ENCODE assay signal across 19 mouse cellular contexts in the genomic region with DNA sequence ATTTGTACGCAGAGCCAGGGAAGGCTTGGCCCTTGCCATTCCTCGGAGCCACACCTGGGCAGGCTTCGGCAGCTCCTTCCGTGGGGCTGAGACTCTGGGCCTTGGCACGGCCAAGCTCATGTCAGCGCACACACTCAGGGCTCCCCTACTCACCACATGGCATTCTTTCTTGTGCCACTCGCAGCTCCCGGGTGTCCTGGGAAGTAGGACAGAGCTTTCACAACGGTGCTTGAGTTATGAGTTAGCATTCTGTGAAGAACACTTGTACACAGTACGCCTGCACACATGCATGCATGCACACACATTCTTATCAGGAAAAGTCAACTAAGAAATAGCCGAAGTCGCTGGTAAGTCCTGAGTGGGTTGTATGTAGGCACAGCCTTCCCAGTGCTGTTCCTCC. TPM values are rescaled to one million over a fixed set of nuclear protein-coding genes. Genes with fewer than 3 reads are reported as not detected.
DNase-seq lines count a peak whose midpoint lies in the region; ATAC-seq and TF ChIP-seq lines count a peak whose summit lies in the region.
"Had no signal": no experiment of that assay in that cellular context is flagged by ENCODE, and none has a peak within 500 bp of the region (broad histone marks: within the 10 kb centered on the region; RNA-seq: fewer than 3 reads in every experiment).

No protein-coding gene starts in this region.

- no peaks in the 10 kb centered on the region for H3K36me3 ChIP-seq in forebrain, postnatal 0 days (ENCODE audit: insufficient read depth)
- H3K36me3 ChIP-seq in forebrain, embryonic 11.5 days (ENCODE audit: control insufficient read depth, insufficient read depth, low read length), result no peaks in the 10 kb centered on the region
- H3K36me3 ChIP-seq in hindbrain, embryonic 13.5 days, result peaks cover 4% of the 10 kb centered on the region; the same call in 1 of the 2 replicates
- H3K36me3 ChIP-seq in hindbrain, embryonic 11.5 days (ENCODE audit: control insufficient read depth, insufficient read depth, low read length), result no peaks in the 10 kb centered on the region
- H3K36me3 ChIP-seq in neural tube, embryonic 13.5 days, result no peaks in the 10 kb centered on the region
- H3K36me3 ChIP-seq in stomach, postnatal 0 days (ENCODE audit: control insufficient read depth, insufficient read depth, low read length), result no peaks in the 10 kb centered on the region
- H3K36me3 ChIP-seq: midbrain, embryonic 12.5 days had no signal

- H3K4me2 ChIP-seq in forebrain, postnatal 0 days (ENCODE audit: low read depth), result no peak overlapping the region
- no peak overlapping the region for H3K4me2 ChIP-seq in forebrain, embryonic 11.5 days (ENCODE audit: low read depth, low read length, severe bottlenecking)
- no peak overlapping the region for H3K4me2 ChIP-seq in hindbrain, embryonic 13.5 days
- H3K4me2 ChIP-seq in hindbrain, embryonic 11.5 days (replicated peaks; ENCODE audit: low read depth, low read length), result no peak overlapping the region
- H3K4me2 ChIP-seq in neural tube, embryonic 13.5 days, result no peak overlapping the region
- no peak overlapping the region for H3K4me2 ChIP-seq in stomach, postnatal 0 days (replicated peaks; ENCODE audit: low read depth)
- H3K4me2 ChIP-seq: limb, embryonic 12.5 days; midbrain, embryonic 12.5 days had no signal

- WGBS in forebrain, postnatal 0 days, result 66% methylated on average over 12 of the region's 12 CpGs
- 88% methylated on average over 12 of the region's 12 CpGs for WGBS in forebrain, embryonic 11.5 days
- 82% methylated on average over 12 of the region's 12 CpGs for WGBS in hindbrain, embryonic 13.5 days
- 88% methylated on average over 12 of the region's 12 CpGs for WGBS in hindbrain, embryonic 11.5 days
- 77% methylated on average over 12 of the region's 12 CpGs for WGBS in neural tube, embryonic 13.5 days
- WGBS in stomach, postnatal 0 days, result 48% methylated on average over 12 of the region's 12 CpGs

- H3K9me3 ChIP-seq in forebrain, postnatal 0 days (ENCODE audit: low read length), result no peaks in the 10 kb centered on the region
- no peaks in the 10 kb centered on the region for H3K9me3 ChIP-seq in forebrain, embryonic 11.5 days (ENCODE audit: control insufficient read depth, low read length)
- H3K9me3 ChIP-seq in hindbrain, embryonic 13.5 days, result no peaks in the 10 kb centered on the region
- H3K9me3 ChIP-seq in hindbrain, embryonic 11.5 days (ENCODE audit: control insufficient read depth, low read length), result no peaks in the 10 kb centered on the region
- no peaks in the 10 kb centered on the region for H3K9me3 ChIP-seq in neural tube, embryonic 13.5 days
- no peaks in the 10 kb centered on the region for H3K9me3 ChIP-seq in stomach, postnatal 0 days (ENCODE audit: control insufficient read depth, low read length)
- H3K9me3 ChIP-seq: limb, embryonic 12.5 days; midbrain, embryonic 12.5 days had no signal

- no peak overlapping the region for H3K4me3 ChIP-seq in forebrain, postnatal 0 days (ENCODE audit: low read depth, low read length)
- H3K4me3 ChIP-seq in forebrain, embryonic 11.5 days (ENCODE audit: low read depth, low read length), result no peak overlapping the region
- no peak overlapping the region for H3K4me3 ChIP-seq in hindbrain, embryonic 13.5 days
- no peak overlapping the region for H3K4me3 ChIP-seq in hindbrain, embryonic 11.5 days (ENCODE audit: low read depth, low read length)
- no peak overlapping the region for H3K4me3 ChIP-seq in neural tube, embryonic 13.5 days
- no peak overlapping the region for H3K4me3 ChIP-seq in stomach, postnatal 0 days (ENCODE audit: low read depth, low read length)
- H3K4me3 ChIP-seq: erythroblast, embryonic 14.5 days; limb, embryonic 12.5 days; midbrain, embryonic 12.5 days had no signal

- H3K4me1 ChIP-seq in forebrain, postnatal 0 days (ENCODE audit: insufficient read depth), result peaks cover 55% of the 10 kb centered on the region
- peaks cover 47% of the 10 kb centered on the region for H3K4me1 ChIP-seq in forebrain, embryonic 11.5 days (replicated peaks; ENCODE audit: control insufficient read depth, insufficient read depth, low read length)
- H3K4me1 ChIP-seq in hindbrain, embryonic 13.5 days (replicated peaks), result peaks cover 96% of the 10 kb centered on the region
- peaks cover 18% of the 10 kb centered on the region; the same call in 1 of the 2 replicates for H3K4me1 ChIP-seq in hindbrain, embryonic 11.5 days (replicated peaks; ENCODE audit: control insufficient read depth, insufficient read depth, low read length)
- H3K4me1 ChIP-seq in neural tube, embryonic 13.5 days (replicated peaks), result peaks cover 98% of the 10 kb centered on the region
- H3K4me1 ChIP-seq in stomach, postnatal 0 days (replicated peaks; ENCODE audit: control insufficient read depth, insufficient read depth), result peaks cover 16% of the 10 kb centered on the region

- 0 out of 2 replicates have a peak overlapping the region, but pooled peaks have one; percentile 22 for H3K27ac ChIP-seq in forebrain, postnatal 0 days (ENCODE audit: low read depth, low read length)
- H3K27ac ChIP-seq in forebrain, embryonic 11.5 days (ENCODE audit: low read depth, low read length), result no peak overlapping the region
- H3K27ac ChIP-seq in hindbrain, embryonic 13.5 days, result peak overlapping the region; percentile 35; the same call in 1 of the 2 replicates
- no peak overlapping the region for H3K27ac ChIP-seq in hindbrain, embryonic 11.5 days (ENCODE audit: low read depth, low read length)
- H3K27ac ChIP-seq in neural tube, embryonic 13.5 days (replicated peaks), result peak overlapping the region; percentile 29; the same call in 1 of the 2 replicates
- peak overlapping the region; percentile 31; the same call in 1 of the 2 replicates for H3K27ac ChIP-seq in stomach, postnatal 0 days (replicated peaks)
- H3K27ac ChIP-seq: midbrain, embryonic 12.5 days had no signal

- DNase-seq in forebrain, postnatal 0 days, result no peak
- no peak for DNase-seq in forebrain, embryonic 11.5 days (ENCODE audit: low spot score)
- DNase-seq in hindbrain, embryonic 11.5 days (ENCODE audit: low spot score), result no peak
- no peak for DNase-seq in neural tube, embryonic 10.5 days (ENCODE audit: extremely low spot score, low spot score)
- no peak for DNase-seq in stomach, postnatal 0 days (ENCODE audit: low spot score)
- no peak for DNase-seq in gastrocnemius, adult 8-10 months (ENCODE audit: low spot score in 2 of 2)
- DNase-seq: adrenal gland, adult 2 months; cerebellum, adult 9-10 months; embryo, embryonic 11 days; heart, postnatal 14 days; kidney, adult 11 months; kidney, postnatal 36 days; layer of hippocampus, postnatal 36 days; liver, postnatal 0 days had no signal

- no peaks in the 10 kb centered on the region for H3K27me3 ChIP-seq in forebrain, postnatal 0 days (ENCODE audit: insufficient read depth, low read length)
- no peaks in the 10 kb centered on the region for H3K27me3 ChIP-seq in forebrain, embryonic 11.5 days (ENCODE audit: control insufficient read depth, insufficient read depth, low read length)
- no peaks in the 10 kb centered on the region for H3K27me3 ChIP-seq in hindbrain, embryonic 13.5 days
- H3K27me3 ChIP-seq in hindbrain, embryonic 11.5 days (ENCODE audit: control insufficient read depth, insufficient read depth, low read length), result no peaks in the 10 kb centered on the region
- no peaks in the 10 kb centered on the region for H3K27me3 ChIP-seq in neural tube, embryonic 13.5 days
- no peaks in the 10 kb centered on the region for H3K27me3 ChIP-seq in stomach, postnatal 0 days (ENCODE audit: control insufficient read depth, insufficient read depth, low read length)
- H3K27me3 ChIP-seq: limb, embryonic 12.5 days; midbrain, embryonic 12.5 days had no signal

- no peak for TF ChIP-seq CTCF in forebrain, postnatal 0 days (IDR thresholded peaks at IDR 0.05; ENCODE audit: low read depth)
- TF ChIP-seq CTCF in stomach, postnatal 0 days (IDR thresholded peaks at IDR 0.05; ENCODE audit: low read depth), result no peak

- no peak for TF ChIP-seq EP300 in stomach, postnatal 0 days (optimal IDR thresholded peaks at IDR 0.05)

- no peak overlapping the region for H3K9ac ChIP-seq in forebrain, postnatal 0 days
- no peak overlapping the region for H3K9ac ChIP-seq in forebrain, embryonic 11.5 days (ENCODE audit: low read length)
- 0 out of 2 replicates have a peak overlapping the region, but pooled peaks have one; percentile 39 for H3K9ac ChIP-seq in hindbrain, embryonic 13.5 days
- H3K9ac ChIP-seq in hindbrain, embryonic 11.5 days (ENCODE audit: low read depth, low read length), result no peak overlapping the region
- H3K9ac ChIP-seq in neural tube, embryonic 13.5 days, result no peak overlapping the region
- H3K9ac ChIP-seq in stomach, postnatal 0 days (ENCODE audit: low read length), result no peak overlapping the region
- H3K9ac ChIP-seq: limb, embryonic 12.5 days; liver, postnatal 0 days had no signal

- ATAC-seq in forebrain, postnatal 0 days, result no peak
- no peak for ATAC-seq in forebrain, embryonic 11.5 days (replicated peaks; ENCODE audit: low FRiP score)
- no peak for ATAC-seq in hindbrain, embryonic 13.5 days (ENCODE audit: low FRiP score)
- no peak for ATAC-seq in hindbrain, embryonic 11.5 days (ENCODE audit: low FRiP score)
- ATAC-seq in neural tube, embryonic 13.5 days (ENCODE audit: low read depth), result no peak
- ATAC-seq in stomach, postnatal 0 days (ENCODE audit: low FRiP score, low TSS enrichment), result no peak
- ATAC-seq: liver, postnatal 0 days had no signal

RNA-seq across cellular contexts. Expression of gene Map4k4, which starts 38.7 kb away (rescaled TPM):
- 201 and 241 TPM in 2 replicates for total RNA-seq in forebrain, postnatal 0 days (2014; rRNA removed)
- 11.9 and 21.3 TPM in 2 replicates for polyA plus RNA-seq in forebrain, postnatal 0 days (2015; fragmentation: Nextera tagmentation; extraction: Ambion mirVana)
- polyA plus RNA-seq in forebrain, embryonic 11.5 days (2014; fragmentation: Nextera tagmentation; extraction: Ambion mirVana), result 52.4 and 58.2 TPM in 2 replicates
- 47.3 and 52.6 TPM in 2 replicates for polyA plus RNA-seq in hindbrain, embryonic 13.5 days (2015; fragmentation: Nextera tagmentation; extraction: Ambion mirVana)
- polyA plus RNA-seq in hindbrain, embryonic 11.5 days (2014; fragmentation: Nextera tagmentation; extraction: Ambion mirVana), result 42.3 and 68.2 TPM in 2 replicates
- 49.0 and 56.3 TPM in 2 replicates for polyA plus RNA-seq in neural tube, embryonic 13.5 days (2015; fragmentation: Nextera tagmentation; extraction: Ambion mirVana)
- polyA plus RNA-seq in stomach, postnatal 0 days (2015; fragmentation: Nextera tagmentation; extraction: Ambion mirVana), result 8.5 and 10.1 TPM in 2 replicates
- total RNA-seq in gastrocnemius, adult 8-10 months (2022), result 10 to 100 TPM; 10.5 to 18.2 (median 16.4) TPM

Comparison
In these comparisons a context has a peak if more than half of its experiments do, and no peak if none do; other contexts are left out.
1. H3K27ac ChIP-seq: peak in forebrain, postnatal 0 days (single experiment), hindbrain, embryonic 13.5 days (single experiment), neural tube, embryonic 13.5 days (single experiment) and stomach, postnatal 0 days (single experiment); none in forebrain, embryonic 11.5 days (single experiment) and hindbrain, embryonic 11.5 days (single experiment).